ENCODE assay signal across 9 mouse cellular contexts in the genomic region with DNA sequence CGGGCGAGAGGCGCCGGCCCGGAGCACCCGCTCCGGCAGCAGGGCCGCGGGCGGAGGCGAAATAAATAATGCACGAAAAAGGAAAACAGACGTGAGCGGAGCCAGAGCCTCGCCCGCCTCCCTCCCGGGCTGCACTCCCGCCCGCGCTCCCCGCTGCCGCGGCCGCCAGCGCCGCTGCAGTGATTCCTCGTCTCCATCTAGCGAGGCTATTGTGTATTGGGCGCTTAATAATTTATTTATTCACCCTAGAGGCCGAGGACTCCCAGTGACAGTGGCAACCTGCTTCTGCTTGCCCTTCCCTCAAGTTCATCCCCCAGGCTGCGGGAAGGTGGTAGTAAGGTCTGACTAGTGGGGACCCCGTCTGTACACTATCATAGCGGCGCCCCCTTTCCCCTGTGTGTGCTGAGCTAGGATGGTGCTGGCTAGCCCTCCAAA. TPM values are rescaled to one million over a fixed set of nuclear protein-coding genes. Genes with fewer than 3 reads are reported as not detected.
DNase-seq lines count a peak whose midpoint lies in the region; ATAC-seq lines count a peak whose summit lies in the region.
"Had no signal": no experiment of that assay in that cellular context is flagged by ENCODE, and none has a peak within 500 bp of the region (broad histone marks: within the 10 kb centered on the region; RNA-seq: fewer than 3 reads in every experiment).

No protein-coding gene starts in this region.

- H3K36me3 ChIP-seq in hindbrain, embryonic 11.5 days (ENCODE audit: control insufficient read depth, insufficient read depth, low read length), result no peaks in the 10 kb centered on the region
- H3K36me3 ChIP-seq in lung, embryonic 16.5 days (ENCODE audit: control insufficient read depth, insufficient read depth, low read length), result no peaks in the 10 kb centered on the region
- H3K36me3 ChIP-seq: G1E had no signal

- peak overlapping the region; percentile 64 for H3K27ac ChIP-seq in hindbrain, embryonic 11.5 days (ENCODE audit: low read depth, low read length)
- H3K27ac ChIP-seq in lung, embryonic 16.5 days (ENCODE audit: low read length), result peak overlapping the region; percentile 34; the same call in 1 of the 2 replicates

- peak overlapping the region; percentile 50 for H3K4me3 ChIP-seq in hindbrain, embryonic 11.5 days (ENCODE audit: low read depth, low read length)
- peak overlapping the region; percentile 64 for H3K4me3 ChIP-seq in lung, embryonic 16.5 days (ENCODE audit: low read length)

- peak; percentile 88 for ATAC-seq in frontal cortex, adult (ENCODE audit: low TSS enrichment)
- ATAC-seq in hindbrain, embryonic 11.5 days (ENCODE audit: low FRiP score), result peak; percentile 86
- peak; percentile 85 for ATAC-seq in lung, embryonic 16.5 days (ENCODE audit: low read depth)

- WGBS in hindbrain, embryonic 11.5 days, result 2% methylated on average over 32 of the region's 34 CpGs
- WGBS in lung, embryonic 16.5 days, result under 1% methylated on average over 33 of the region's 34 CpGs

- H3K4me2 ChIP-seq in hindbrain, embryonic 11.5 days (replicated peaks; ENCODE audit: low read depth, low read length), result peak overlapping the region; percentile 81
- peak overlapping the region; percentile 92 for H3K4me2 ChIP-seq in lung, embryonic 16.5 days (ENCODE audit: low read depth, low read length)

- peaks cover 6% of the 10 kb centered on the region; the same call in 1 of the 2 replicates for H3K27me3 ChIP-seq in hindbrain, embryonic 11.5 days (ENCODE audit: control insufficient read depth, insufficient read depth, low read length)
- H3K27me3 ChIP-seq in lung, embryonic 16.5 days (ENCODE audit: control insufficient read depth, insufficient read depth, low read depth, low read length), result peaks cover 23% of the 10 kb centered on the region

- peaks cover 4% of the 10 kb centered on the region for H3K4me1 ChIP-seq in hindbrain, embryonic 11.5 days (replicated peaks; ENCODE audit: control insufficient read depth, insufficient read depth, low read length)
- peaks cover 5% of the 10 kb centered on the region; the same call in 1 of the 2 replicates for H3K4me1 ChIP-seq in lung, embryonic 16.5 days (replicated peaks; ENCODE audit: control insufficient read depth, insufficient read depth, low read length)

- DNase-seq in ES-CJ7 (ENCODE audit: low read depth, low spot score), result peak; percentile 54
- DNase-seq in cerebellum, adult 9-10 months, result peak; percentile 7
- DNase-seq in hindbrain, embryonic 11.5 days (ENCODE audit: low spot score), result peak; percentile 76
- DNase-seq in layer of hippocampus, postnatal 10 days (ENCODE audit: low spot score in 2 of 2), result peak; percentile 56 to 63
- DNase-seq in retina, postnatal 1 day, result peak; percentile 82
- no peak for DNase-seq in natural killer cell, adult 2 months (ENCODE audit: low spot score in 2 of 2)

- no peaks in the 10 kb centered on the region for H3K9me3 ChIP-seq in hindbrain, embryonic 11.5 days (ENCODE audit: control insufficient read depth, low read length)
- no peaks in the 10 kb centered on the region for H3K9me3 ChIP-seq in lung, embryonic 16.5 days (ENCODE audit: control insufficient read depth, low read length)

- peak overlapping the region; percentile 70 for H3K9ac ChIP-seq in hindbrain, embryonic 11.5 days (ENCODE audit: low read depth, low read length)
- H3K9ac ChIP-seq in lung, embryonic 16.5 days (ENCODE audit: low read length), result peak overlapping the region; percentile 72

RNA-seq across cellular contexts. Expression of a gene that starts 0.7 kb away (rescaled TPM):
- 1.5 and 1.6 TPM in 2 replicates for polyA plus RNA-seq in hindbrain, embryonic 11.5 days (2014; fragmentation: Nextera tagmentation; extraction: Ambion mirVana)
- total RNA-seq in layer of hippocampus, postnatal 10 days (2021), result 1 to 10 TPM; 1.0 to 1.9 TPM
- polyA plus RNA-seq in lung, embryonic 16.5 days (2015; fragmentation: Nextera tagmentation; extraction: Ambion mirVana), result 0.23 and 0.25 TPM in 2 replicates
- total RNA-seq: G1E had no signal
- polyA plus RNA-seq: G1E had no signal

Comparison
In these comparisons a context has a peak if more than half of its experiments do, and no peak if none do; other contexts are left out.
1. DNase-seq: peak in ES-CJ7 (single experiment), cerebellum, adult 9-10 months (single experiment), hindbrain, embryonic 11.5 days (single experiment), layer of hippocampus, postnatal 10 days (2 of 2) and retina, postnatal 1 day (single experiment); none in natural killer cell, adult 2 months (0 of 2).
2. Peak in every context shown above with its lines, with median percentiles within 50 percentile points of each other: ATAC-seq.